Mouse (Mus musculus) midbrain, postnatal 0 days (tissue): ENCODE results near the gene Mettl3. TPM values are rescaled to one million over a fixed set of nuclear protein-coding genes. Genes with fewer than 3 reads are reported as not detected.
A peak's percentile ranks its signal among the peaks of the same experiment; 100 is the strongest.

Experiments
- ATAC-seq: fragments of 200-750 bp; cut with Nextera tagmentation; 2 replicates; pipeline ENCODE4 v1.8.0; 2017; ENCODE audit warnings: moderate number of reproducible peaks, mild to moderate bottlenecking, moderate TSS enrichment, moderate library complexity; ENCODE audit not compliant: low FRiP score
- DNase-seq: peaks from one replicate; pipeline ENCODE4 v3.0.0-alpha.2; 2015; ENCODE audit warnings: low spot score
- H3K27ac ChIP-seq: fragments of 300-500 bp; sonication (generic); 2 replicates; pipeline ENCODE4 v1.5.1; 2014; ENCODE audit warnings: low read depth, mild to moderate bottlenecking, low read length, mixed read lengths
- H3K27me3 ChIP-seq: fragments of 300-500 bp; sonication (generic); 2 replicates; pipeline ENCODE4 v1.6.1; 2014; ENCODE audit warnings: low read length, control low read depth, mixed read lengths; ENCODE audit not compliant: insufficient read depth
- H3K36me3 ChIP-seq: fragments of 300-500 bp; sonication (generic); 2 replicates; pipeline ENCODE4 v1.6.1; 2014; ENCODE audit warnings: low read length, control low read depth, mixed read lengths; ENCODE audit not compliant: insufficient read depth
- H3K4me1 ChIP-seq: fragments of 300-500 bp; sonication (generic); 2 replicates; pipeline ENCODE4 v1.6.1; 2014; ENCODE audit warnings: mild to moderate bottlenecking, control low read depth, antibody characterized with exemption, low read length, mixed read lengths; ENCODE audit not compliant: insufficient read depth
- H3K4me2 ChIP-seq: fragments of 300-500 bp; sonication (generic); 2 replicates; pipeline ENCODE4 v1.6.1; 2014; ENCODE audit warnings: low read depth, mild to moderate bottlenecking, low read length, mixed read lengths; ENCODE audit not compliant: poor library complexity, severe bottlenecking
- H3K4me3 ChIP-seq: fragments of 300-500 bp; sonication (generic); 2 replicates; pipeline ENCODE4 v1.5.1; 2014; ENCODE audit warnings: low read depth, mild to moderate bottlenecking, low read length, moderate library complexity
- H3K9ac ChIP-seq: fragments of 300-500 bp; sonication (generic); replicated peaks from 2 replicates; pipeline ENCODE4 v1.6.1; 2014; ENCODE audit warnings: mild to moderate bottlenecking, low read length, moderate library complexity, mixed read lengths; ENCODE audit not compliant: poor library complexity, severe bottlenecking
- H3K9me3 ChIP-seq: fragments of 300-500 bp; sonication (generic); 2 replicates; pipeline ENCODE4 v1.6.1; 2016; ENCODE audit warnings: low read length, control low read depth
- CTCF ChIP-seq: IDR thresholded peaks from 2 replicates; pipeline ENCODE4 v1.5.1; 2016; ENCODE audit warnings: antibody characterized with exemption, mild to moderate bottlenecking
- WGBS: fragments of 180-500 bp; shearing (Covaris S2); extraction: QIAGEN DNeasy Blood & Tissue Kit; methylation state at CpG from one replicate; pipeline ENCODE4 v1.1.7; 2014; 5-methylcytosine and 5-hydroxymethylcytosine counted together
- polyA plus RNA-seq: library from polyadenylated mRNA; unstranded; fragments of >200 nt; fragmentation: Nextera tagmentation; extraction: Ambion mirVana; gene quantifications from 2 replicates; pipeline ENCODE4 v1.2.1, GENCODE M21; 2015
- total RNA-seq: library from RNA; depleted of rRNA; stranded (reverse); fragments of >200 nt; gene quantifications from 2 replicates; pipeline ENCODE4 v1.2.3, GENCODE M21; 2014

Gene Mettl3
- total and polyA plus RNA-seq, 2 experiments from 2014 or later, result 22.6 to 24.1 TPM

DNA sequence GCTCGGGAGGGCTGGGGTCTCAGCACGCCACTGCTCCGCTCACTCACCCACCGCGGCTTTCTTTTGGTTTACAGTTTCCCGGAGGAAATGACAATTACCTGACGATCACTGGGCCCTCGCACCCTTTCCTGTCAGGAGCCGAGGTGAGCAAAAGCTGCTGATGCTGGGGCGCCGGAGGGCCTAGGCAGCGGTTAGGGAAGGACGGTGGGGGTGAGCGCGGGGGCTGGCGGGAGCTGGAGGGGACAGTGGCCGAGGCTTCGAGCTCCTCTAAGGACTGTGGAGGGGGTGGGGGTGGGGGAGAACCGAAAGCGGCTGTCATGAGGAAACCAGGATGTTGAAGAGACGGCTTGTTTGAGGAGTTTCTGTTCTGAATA, 25.2 kb downstream of the Mettl3 start:
- Histone ChIP-seq H3K27me3 (no peaks in the 10 kb centered on the region), H3K9ac (peak overlapping the region; percentile 95), H3K4me2 (peak overlapping the region; percentile 66), H3K9me3 (no peaks in the 10 kb centered on the region), H3K27ac (peak overlapping the region; percentile 85), H3K36me3 (peaks cover 8% of the 10 kb centered on the region; the same call in 1 of the 2 replicates), H3K4me1 (no peaks in the 10 kb centered on the region; the same call in 1 of the 2 replicates), H3K4me3 (peak overlapping the region; percentile 85)
- no peak for TF ChIP-seq CTCF
- DNase-seq (no peak), ATAC-seq (peak; percentile 55; the same call in 1 of the 2 replicates)
- 1% methylated on average over 21 of the region's 21 CpGs for WGBS

- ATAC-seq, result peak; percentile 97
- H3K9me3 ChIP-seq, result no peaks in the 10 kb centered on the region
- peak; percentile 99 for DNase-seq
These were observed 25.8 kb downstream of the Mettl3 start, which contains the start of the genes Tox4 and Rab2b for GRCm38 (mm10) chr14:52278932-52279746. TSS of gene Tox4 (plus strand) at chr14:52279146. TSS of gene Rab2b (minus strand) at chr14:52279545.

GRCm38 (mm10) chr14:52277210-52277609, 27.7 kb downstream of the Mettl3 start:
- Histone ChIP-seq H3K4me2 (no peak overlapping the region), H3K36me3 (peaks cover 12% of the 10 kb centered on the region; the same call in 1 of the 2 replicates), H3K9ac (no peak overlapping the region), H3K4me1 (no peaks in the 10 kb centered on the region; the same call in 1 of the 2 replicates), H3K27me3 (no peaks in the 10 kb centered on the region), H3K9me3 (no peaks in the 10 kb centered on the region), H3K27ac (no peak overlapping the region), H3K4me3 (no peak overlapping the region)
- 92% methylated on average over 4 of the region's 4 CpGs for WGBS
- DNase-seq (no peak), ATAC-seq (no peak)
- no peak for TF ChIP-seq CTCF

More at GRCm38 (mm10) chr14:52278932-52279746, 25.8 kb downstream of the Mettl3 start, which contains the start of the genes Tox4 and Rab2b:
- WGBS, result under 1% methylated on average over 63 of the region's 66 CpGs
- peak; percentile 100 for TF ChIP-seq CTCF
- Histone ChIP-seq H3K9ac (peak within 1 kb of the TSS; percentile 95), H3K4me1 (no peaks in the 10 kb centered on the region; the same call in 1 of the 2 replicates), H3K36me3 (peaks cover 8% of the 10 kb centered on the region; the same call in 1 of the 2 replicates), H3K27ac (peak within 1 kb of the TSS; percentile 85), H3K4me3 (peak within 1 kb of the TSS; percentile 85), H3K27me3 (no peaks in the 10 kb centered on the region), H3K4me2 (peak within 1 kb of the TSS; percentile 66)

GRCm38 (mm10) chr14:52272781-52273180, 32.1 kb downstream of the Mettl3 start:
- WGBS, result 79% methylated on average over 3 of the region's 3 CpGs
- no peak for ATAC-seq
- H3K36me3 ChIP-seq, result peaks cover 17% of the 10 kb centered on the region; the same call in 1 of the 2 replicates

DNA sequence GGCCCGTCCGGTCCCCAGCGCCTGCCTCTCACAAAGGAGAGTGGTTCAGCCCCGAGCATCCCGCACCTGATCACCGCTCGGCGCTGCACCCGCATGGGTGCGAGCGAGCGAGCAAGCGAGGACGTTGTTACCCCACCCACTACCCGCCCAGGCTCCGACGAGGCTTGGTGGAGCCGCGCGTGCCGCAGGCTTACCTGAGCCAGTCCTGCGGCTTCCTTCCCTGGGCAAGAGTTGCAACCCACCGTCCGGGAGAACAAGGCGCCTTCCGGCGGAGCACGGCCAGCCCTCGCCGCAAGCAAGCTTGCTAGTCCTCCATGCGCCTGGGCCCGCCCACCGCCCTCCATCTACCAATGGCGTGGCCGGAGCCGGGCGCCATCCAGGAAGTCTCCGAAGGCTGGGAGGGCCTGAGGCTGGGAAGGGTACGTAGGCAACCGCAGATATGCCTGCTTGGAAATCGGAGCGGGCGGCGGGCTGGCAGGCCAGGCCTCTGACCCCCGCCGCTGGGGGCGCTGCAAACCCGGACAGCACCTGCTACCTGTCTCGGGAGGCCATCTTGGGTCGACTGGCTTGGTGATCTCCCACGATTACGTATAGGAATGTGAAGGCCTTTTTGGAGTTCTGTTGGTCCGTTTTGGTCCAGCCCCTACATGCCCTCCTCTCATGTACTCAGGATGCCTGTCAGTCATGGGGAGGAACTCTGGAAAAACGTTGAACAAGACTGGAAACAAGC, 47.3 kb downstream of the Mettl3 start, which contains the start of gene Chd8:
Gene Chd8 (minus strand): TSS at position 297 of the 730 bp plus-strand sequence.
- H3K27me3 ChIP-seq, result no peaks in the 10 kb centered on the region
- peaks cover 9% of the 10 kb centered on the region for H3K36me3 ChIP-seq
- peak; percentile 86 for TF ChIP-seq CTCF
- peak within 1 kb of the TSS; percentile 91 for H3K4me3 ChIP-seq
- H3K9ac ChIP-seq, result peak within 1 kb of the TSS; percentile 84
- ATAC-seq, result peak; percentile 100
- H3K4me2 ChIP-seq, result peak within 1 kb of the TSS; percentile 67
- 0% methylated on average over 53 of the region's 54 CpGs for WGBS
- H3K27ac ChIP-seq, result peak within 1 kb of the TSS; percentile 92
- peaks cover 10% of the 10 kb centered on the region for H3K4me1 ChIP-seq
- peak; percentile 98 for DNase-seq
- no peaks in the 10 kb centered on the region for H3K9me3 ChIP-seq

More at GRCm38 (mm10) chr14:52272781-52273180, 32.1 kb downstream of the Mettl3 start:
- Histone ChIP-seq H3K9ac (no peak overlapping the region), H3K9me3 (no peaks in the 10 kb centered on the region), H3K4me1 (no peaks in the 10 kb centered on the region), H3K27me3 (no peaks in the 10 kb centered on the region), H3K4me2 (no peak overlapping the region), H3K4me3 (no peak overlapping the region), H3K27ac (no peak overlapping the region)
- no peak for DNase-seq
- no peak for TF ChIP-seq CTCF
